Mouse (Mus musculus): ENCODE data around the gene Fyco1.
A peak's percentile ranks its signal among the peaks of the same experiment; 100 is the strongest.
"Not testable (repeated sequence)": the region's sequence is repeated elsewhere in the genome, so short reads cannot be mapped to it uniquely, and the experiment has no call there.

Fyco1 gene

DNA sequence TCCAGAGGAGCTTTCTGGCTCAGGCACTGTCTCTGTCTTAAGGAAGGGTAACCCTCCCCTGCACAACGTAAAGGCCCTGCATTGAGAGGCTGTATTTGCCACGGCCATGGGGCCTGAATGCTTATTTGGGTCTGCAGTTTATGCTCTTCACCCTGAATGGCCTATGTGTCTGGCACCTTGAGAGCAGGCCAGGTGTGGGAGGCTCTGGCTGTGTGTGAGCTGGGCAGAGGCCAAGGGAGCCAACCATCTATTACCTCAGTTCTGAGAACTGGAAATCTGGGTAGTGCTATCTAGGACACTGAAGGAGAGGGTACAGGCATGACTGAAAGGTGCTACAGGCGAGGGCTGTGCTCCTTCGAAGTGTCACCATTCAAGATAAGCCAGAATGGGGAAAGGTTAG is 36.9 kb downstream of the Fyco1 start:
- DNase-seq (ENCODE audit: low read depth), result no peak

DNA sequence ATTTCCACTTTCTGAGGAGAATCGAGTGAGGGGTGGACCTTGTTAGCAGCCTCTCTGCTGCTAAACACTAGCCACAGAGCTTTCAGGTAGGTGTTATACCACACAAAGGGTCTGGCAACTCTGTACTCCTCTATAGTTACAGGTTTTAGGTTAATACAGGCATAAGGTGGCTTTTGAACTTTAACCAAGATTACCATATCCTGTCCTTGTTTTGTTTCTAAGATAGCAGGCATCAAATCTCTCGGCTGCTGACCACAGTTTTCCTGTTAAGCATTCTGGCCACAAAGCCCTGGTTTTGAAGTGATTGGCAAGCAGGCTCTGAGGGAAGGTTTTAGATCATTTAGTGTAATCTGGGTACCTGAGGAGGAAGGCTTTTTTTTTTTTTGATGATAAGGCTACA is 37.4 kb downstream of the Fyco1 start:
- no peak for DNase-seq (ENCODE audit: low read depth)

DNA sequence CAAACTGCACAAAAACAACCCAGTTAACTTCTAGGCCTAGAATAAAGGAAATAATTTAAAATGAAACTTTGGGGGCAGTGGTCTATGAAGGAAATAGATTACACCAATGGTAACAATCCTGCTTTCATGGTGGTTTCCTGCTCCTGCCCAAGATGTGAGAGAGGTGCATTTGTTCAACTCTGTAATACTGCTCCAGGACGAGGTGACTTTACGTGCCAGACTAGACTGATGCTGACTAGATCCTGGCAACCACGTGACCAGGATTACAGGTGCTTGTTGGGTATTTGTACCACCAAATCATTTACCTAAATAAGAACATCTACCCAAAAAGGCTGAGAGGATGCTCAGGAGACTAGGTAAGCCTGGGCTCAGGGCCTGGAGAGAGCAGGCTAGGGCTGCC is 39.9 kb downstream of the Fyco1 start:
- no peak for DNase-seq (ENCODE audit: low read depth)

DNA sequence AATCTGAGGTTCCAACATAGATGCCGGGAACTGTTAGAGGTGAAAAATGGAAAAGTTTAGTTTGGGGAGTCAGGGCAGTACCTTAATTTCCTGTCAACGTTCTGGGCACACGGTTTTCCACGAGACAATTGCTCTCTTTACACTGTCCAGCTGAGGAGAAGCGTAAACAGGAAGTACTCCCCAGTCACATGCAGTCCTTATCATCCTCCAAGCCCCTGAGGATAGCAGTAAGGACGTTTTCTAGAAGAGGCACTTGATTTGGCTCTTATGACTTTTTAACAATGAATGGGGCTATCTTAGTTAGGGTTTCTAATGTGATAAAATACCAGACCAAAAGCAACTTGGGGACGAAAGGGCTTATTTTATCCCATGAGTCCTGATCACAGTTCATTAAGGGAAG is 43.1 kb downstream of the Fyco1 start:
- DNase-seq (ENCODE audit: low read depth), result no peak

DNA sequence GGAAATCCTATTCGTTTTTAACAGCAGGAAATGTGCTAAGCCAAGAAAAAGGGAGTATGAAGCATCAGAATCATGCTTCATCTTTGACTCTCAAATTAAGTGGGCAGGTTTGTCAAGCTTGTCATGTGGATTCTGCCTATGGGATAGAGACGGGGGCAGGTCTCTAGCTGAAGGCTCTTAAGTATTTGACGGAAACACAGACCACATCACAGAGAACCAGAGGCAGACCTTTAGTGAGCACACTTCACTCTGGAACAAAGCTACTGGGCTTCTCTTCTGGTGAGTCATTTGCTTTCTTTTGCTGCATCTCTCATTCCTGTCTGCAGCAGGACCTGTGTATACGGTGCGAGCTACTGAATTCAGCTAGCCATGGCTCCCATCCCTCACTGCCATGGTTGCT is 45.4 kb downstream of the Fyco1 start, which contains the start of gene Cxcr6:
TSS of gene Cxcr6 (plus strand) at position 209 of the 400 bp plus-strand sequence.
- no peak for DNase-seq (ENCODE audit: low read depth)

DNA sequence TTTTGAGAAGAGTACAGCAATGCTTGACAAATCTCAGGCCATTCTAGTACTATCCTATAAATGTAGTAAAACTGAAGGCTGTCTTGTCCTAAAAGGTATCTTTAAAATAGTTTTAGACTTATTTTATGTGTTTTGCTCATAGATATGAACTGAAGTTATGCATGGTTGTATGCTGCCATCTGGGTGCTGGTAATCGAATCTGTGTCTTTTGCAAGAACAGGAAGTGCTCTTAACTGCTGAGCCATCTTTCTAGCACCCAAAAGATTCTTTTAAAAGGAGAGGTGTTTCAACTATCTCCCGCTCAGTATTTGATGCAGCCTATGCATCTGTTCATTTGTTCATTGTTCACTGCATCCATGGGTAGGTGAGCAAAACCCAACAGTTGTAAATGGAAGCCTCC is 46.5 kb downstream of the Fyco1 start:
- no peak for DNase-seq (ENCODE audit: low read depth)

DNA sequence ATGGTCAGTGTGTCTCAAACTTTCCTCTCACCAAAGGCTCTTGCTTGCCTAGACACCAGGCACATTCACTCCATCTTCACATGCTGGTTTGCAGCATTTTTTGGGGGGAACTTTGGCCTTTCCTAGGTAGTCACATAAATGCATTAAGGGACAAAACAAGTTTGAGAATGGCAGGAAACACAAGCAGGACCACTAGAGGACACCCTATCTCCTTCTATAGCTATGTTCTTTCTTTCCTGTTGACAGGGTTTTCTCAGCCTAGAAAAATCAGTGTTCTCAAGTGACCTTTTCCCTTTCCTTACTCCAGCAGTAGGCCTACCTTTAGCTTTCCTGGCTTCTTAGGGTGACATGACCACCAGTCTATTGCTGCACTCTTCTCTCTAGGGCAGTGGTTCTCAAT is 48.8 kb downstream of the Fyco1 start:
- no peak for DNase-seq (ENCODE audit: low read depth)

DNA sequence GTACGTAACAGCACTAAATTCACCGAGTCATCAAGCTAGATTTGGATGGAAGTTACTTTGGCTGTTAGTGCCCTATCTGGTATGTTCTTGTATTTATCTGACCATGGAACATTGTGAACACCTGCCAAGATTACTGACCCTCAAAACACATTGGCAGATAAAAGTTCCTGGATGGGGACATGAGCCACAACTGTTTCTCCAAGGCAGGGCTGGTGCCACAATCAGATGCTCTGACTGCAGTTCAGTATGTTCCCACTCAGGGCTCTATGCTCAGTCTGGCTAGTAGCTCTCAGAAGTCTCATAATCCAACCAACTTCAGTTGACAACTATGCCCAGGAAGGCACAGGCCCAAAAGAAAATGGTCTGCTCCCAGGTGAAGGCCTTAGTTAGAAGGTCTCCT is 49.3 kb downstream of the Fyco1 start:
- DNase-seq (ENCODE audit: low read depth), result no peak

DNA sequence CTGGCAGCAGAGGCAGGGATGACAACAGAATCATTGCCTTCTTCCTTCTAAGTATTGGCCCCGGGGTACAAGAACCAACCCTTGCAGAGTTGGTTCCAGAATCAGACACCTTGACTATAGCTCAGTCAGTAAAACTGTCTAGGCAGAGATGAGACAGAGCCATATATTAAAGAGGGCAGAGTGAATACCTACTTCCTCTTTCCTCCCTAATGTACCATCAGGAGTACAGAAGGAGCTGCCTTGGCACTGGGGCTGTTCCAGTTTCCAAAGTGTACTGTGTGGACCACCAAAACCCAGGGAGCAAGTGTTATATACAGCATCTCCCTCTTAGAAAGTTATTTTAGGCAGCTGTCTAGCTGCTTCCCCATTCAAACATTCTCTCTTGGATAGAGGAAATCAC is 50.2 kb downstream of the Fyco1 start:
- no peak for DNase-seq (ENCODE audit: low read depth)

DNA sequence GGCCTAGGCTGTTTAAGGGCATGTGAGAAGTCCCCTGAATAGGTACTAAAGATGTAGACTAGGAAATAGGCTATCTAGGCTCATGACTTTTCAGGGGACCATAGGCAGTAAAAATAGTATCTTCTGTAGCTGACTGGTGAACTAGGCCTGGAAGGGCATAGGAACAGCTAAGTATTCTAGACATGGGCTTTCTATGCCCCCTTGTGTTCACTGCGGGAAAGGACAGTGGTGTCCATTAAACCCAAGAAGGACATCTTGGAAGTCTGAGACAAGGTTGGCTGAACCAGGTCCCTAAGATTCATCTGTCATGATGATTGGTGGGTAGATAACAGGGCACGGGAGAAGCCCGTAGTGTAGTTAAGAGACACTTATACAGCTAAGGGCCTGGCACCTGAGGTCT is 55.5 kb downstream of the Fyco1 start:
- peak; percentile 26 for DNase-seq (ENCODE audit: low read depth)

DNA sequence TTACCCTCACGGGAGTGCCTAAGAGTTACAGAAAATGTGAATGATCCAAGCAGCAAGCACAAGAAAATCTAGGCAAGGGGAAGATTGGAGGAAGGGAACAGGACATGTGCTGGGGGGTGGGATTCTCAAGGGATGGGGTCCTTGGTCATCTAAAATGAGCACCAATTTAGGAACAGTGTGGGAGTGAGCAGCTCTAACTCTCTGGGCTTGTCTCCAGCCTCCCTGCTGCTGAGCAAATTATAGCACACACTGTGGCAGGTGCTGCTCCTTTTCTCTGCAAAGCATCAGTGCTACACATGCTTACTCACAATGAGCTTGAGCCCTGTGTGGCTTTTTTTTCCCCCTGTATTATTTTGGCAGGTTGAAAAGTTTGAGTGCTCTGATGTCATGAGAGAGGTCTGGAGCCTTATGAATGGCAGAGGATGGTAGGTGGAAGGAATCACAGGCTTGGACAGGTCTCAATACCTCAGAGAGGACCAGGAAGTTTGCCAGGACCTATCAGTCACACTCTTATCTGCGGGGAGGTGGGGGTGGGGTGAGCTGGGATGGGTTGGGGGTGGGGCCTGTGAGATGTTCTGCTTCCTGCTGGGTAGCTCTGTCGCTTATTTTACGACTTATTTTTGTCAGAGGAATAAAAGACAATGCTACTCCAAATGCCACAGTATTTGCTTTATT is 62.7 kb downstream of the Fyco1 start:
- DNase-seq (ENCODE audit: low read depth), result no peak

DNA sequence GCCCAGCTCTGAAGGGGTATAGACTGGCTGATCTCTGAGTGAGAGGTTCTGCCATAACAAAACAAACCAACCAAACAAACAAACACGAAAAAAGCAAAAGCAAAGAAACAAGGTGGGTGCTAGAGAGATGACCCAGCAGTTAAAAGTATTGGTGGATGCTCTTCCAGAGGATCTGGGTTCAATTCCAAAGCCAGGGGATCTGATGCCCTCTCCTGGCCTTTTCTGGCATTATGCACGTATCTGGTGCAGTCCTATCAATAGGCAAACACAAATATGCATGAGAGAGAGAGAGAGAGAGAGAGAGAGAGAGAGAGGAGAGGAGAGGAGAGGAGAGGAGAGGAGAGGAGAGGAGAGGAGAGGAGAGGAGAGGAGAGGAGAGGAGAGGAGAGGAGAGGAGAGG is 78.4 kb downstream of the Fyco1 start:
- not testable (repeated sequence) for DNase-seq (ENCODE audit: low read depth)

DNA sequence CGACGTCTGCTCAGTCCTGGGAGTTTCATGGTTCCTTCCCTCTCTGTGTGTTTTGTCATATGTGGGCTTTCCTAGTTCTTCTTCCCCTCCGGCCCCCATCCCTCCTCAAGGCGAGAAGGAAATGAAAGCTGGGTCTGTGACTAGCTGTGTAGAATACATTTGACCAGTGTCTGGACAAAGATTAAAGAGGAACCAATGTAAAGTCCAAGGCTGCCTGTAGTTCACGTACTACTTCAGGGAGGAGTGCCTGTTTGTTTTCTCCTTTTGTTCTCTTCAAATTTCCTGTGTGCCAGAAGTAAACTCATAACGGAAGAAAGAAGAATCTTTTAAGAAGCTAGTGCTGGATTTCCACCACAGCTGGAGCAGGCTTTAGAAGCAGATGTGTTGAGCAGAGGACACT is 82.2 kb downstream of the Fyco1 start:
- no peak for DNase-seq (ENCODE audit: low read depth)

DNA sequence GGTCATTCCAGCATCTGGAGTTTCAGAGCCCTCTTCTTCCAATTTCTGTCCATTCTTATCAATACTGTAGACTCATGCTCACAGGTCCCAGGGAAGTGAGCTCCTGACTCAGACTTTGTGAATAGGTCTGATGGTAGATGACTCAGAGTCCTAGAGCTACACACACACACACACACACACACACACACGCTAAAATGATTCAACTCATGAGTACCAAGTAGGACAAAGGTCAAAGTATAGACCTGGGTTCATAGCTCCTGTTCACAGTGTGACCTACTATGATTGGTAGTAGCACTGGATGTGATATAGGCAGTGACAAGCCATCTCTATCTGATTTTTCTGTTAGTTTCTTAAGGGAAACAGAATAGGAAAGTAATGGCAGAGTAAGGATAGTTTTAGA is 83.3 kb downstream of the Fyco1 start:
- peak; percentile 24 for DNase-seq (ENCODE audit: low read depth)

DNA sequence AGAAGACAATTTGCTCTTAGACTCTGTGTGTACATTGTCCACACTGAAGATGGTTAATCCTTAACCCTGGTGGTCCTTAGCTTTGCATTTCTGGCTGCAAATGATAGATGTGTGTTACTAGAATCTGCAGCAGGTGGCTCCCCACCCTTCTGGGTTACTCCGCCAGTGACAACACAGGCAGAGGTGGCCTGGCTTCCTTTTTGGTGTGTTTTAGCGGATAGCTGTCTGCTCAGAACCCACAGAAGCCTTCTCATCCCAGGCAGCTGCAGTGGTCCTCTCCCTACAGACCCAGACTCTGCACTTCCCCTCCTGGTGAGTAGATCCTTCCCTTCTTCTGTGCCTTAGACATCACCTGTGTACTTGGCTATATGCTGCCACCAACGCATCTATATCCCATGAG is 84.7 kb downstream of the Fyco1 start:
- no peak for DNase-seq (ENCODE audit: low read depth)

DNA sequence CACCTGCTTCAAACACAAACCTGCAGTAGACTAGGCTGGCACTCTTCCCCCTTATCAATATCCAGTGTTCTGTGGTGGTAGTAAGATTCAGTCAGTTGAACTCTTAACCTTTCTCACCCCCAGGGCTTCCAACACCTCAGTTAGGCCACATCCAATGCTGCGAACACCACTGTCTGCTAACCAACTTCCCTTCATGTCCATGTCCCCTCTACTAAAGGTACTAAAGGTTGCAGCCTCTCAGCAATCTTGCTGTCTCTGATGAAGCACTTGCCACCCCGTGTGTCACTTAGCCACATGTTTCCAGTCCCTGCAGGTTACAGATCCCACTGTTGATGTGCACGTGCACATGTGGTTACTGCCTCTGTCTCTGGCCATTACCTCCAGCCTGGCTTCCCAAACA is 87.9 kb downstream of the Fyco1 start:
- DNase-seq (ENCODE audit: low read depth), result no peak

DNA sequence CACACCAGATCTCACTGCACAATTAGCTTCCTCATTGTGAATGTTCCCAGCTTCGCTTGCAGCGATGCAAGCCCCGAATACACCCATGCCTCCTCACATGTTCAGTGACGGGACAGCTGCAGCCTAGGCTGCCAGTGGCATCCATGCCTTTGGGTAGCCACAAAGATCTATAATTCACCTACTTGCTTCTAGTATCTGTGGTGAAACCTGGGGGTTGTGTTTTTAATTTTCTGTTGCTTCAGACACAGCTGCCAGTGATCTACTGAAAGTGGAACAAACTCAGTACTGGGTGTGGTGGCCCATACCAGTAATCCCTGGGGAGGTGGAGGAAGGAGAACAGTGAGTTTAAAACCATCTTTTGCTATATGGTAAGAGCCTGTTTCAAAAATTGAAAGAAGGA is 88.8 kb downstream of the Fyco1 start:
- DNase-seq (ENCODE audit: low read depth), result no peak

DNA sequence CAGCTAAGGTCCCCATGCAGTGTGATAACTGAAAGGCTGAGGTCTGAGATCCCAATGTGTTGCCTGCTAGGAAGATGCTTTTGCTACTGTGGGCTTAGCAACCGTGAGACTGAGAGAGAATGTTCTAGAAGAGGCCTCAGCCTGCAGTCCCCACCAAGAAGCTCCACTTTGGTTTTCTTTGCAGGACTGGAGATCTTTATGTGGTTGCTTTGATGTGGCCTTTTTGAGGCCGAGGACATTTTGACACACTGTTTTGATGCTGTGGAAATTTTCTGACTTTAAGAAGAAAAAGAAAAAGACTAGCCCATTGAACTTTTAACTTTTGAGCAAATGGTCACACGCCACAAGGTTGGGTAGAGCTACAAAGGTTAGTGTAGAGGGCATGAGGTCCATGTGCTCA is 90.9 kb downstream of the Fyco1 start:
- no peak for DNase-seq (ENCODE audit: low read depth)

DNA sequence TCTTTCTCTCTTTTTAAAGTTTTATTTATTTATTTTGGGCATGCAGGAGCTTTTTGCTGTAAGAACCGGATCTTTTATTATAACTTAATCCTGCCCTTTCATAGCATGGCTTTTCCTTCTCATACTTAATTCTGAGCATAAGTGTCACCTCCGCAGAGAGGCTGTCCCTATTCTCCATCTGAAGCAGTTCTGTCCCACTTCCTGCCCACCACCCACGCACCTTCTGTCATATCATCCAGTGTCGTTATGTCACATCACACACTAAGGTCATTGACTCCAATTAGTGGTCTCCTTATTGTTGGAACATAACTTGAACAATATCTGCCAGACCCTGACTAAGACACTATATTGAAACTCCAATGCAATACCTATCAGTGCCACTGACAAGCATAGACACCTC is 93.1 kb downstream of the Fyco1 start:
- no peak for DNase-seq (ENCODE audit: low read depth)

DNA sequence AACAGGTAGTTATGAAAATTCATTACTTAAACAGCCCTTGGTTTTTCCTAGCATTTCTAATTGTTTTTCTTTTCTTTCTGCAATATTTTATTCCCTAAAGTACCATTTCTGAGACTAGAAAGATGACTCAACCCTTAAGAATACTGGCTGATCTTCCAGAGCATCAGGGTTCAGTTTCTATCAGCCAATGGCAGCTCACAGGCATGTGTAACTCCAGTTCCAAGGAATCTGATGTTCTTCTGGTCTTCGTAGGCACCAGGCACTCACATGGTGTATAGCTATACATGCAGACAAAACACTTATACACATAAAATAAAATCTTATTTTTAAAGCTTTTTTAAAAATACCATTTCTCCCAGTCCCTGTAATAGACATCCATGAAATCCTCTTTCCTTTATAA is 93.5 kb downstream of the Fyco1 start:
- no peak for DNase-seq (ENCODE audit: low read depth)

DNA sequence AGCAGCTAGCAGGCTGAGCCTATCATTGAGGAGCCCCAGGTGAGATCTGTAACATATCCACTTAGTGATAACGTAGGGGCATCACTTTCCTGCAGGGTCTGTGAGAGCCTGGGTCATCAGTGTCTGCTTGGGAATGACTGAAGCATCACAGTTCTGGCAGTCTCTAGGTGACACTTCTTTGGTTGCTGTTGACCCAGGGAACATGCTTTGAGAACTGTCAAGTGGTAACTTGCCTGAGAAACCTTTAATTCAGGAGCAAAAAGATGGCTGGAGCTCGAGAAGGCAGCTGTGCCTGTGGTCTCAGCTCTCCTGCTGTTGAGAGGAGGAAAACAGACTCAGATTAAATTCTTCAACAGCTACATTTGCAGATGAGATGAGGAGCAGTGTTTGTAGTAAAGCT is 94.4 kb downstream of the Fyco1 start:
- no peak for DNase-seq (ENCODE audit: low read depth)

DNA sequence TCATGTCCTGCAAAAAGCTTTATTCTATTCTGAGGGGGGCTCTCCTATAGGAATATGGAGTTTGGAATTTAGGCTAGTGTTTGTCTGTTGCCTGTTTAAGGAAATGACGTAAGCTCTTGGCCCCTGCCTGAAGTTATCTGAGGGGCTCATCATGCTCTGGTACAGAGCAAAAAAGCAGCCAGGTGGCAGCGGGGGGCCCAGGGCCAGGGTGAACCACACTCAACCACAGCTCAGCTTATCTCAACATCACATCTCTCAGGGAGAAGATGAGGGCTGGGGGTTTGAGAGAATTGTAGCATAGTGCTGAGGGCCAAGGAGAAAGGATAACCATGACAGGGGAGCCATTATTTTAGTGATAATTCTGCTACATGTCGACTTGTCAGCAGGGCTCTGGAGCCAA is 94.9 kb downstream of the Fyco1 start:
- DNase-seq (ENCODE audit: low read depth), result no peak

DNA sequence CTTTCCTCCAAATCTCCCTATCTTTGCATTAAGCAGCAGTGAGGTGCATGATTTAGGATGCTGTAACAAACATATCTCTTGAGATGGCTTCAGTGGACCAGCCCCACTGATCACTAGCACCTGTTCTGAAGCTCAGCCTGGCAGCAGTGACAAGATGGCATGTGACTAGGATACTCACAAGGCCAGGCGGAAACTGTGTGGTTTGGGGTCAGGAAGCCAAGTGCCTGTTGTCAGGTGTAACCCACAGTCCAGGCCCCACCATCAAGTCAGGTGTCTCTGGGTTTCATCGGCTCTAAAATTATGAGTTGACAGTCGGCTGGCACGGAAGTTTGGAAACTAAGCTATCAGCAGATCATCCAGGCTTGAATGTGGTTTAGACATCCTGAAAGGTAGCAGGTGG is 97.4 kb downstream of the Fyco1 start:
- DNase-seq (ENCODE audit: low read depth), result no peak

DNA sequence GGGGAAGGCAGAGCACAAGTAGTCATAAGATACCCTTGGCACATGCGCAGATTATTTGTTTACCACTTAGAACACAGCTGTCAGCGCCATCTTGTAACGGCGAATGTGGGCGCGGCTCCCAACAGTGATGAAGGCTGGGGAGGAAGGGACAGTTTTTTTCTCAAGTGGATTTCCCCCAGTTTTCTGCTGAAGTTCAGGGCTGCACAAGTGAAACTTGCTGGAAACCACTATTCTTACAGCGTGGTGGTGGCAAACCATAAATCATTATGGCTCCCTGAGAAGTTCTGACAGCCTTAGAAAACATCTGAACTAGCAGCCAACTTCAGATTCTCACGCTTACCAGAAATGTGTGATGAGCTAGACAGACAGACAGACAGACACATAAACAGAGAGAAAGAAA is 102.0 kb downstream of the Fyco1 start:
- DNase-seq (ENCODE audit: low read depth), result not testable (repeated sequence)

DNA sequence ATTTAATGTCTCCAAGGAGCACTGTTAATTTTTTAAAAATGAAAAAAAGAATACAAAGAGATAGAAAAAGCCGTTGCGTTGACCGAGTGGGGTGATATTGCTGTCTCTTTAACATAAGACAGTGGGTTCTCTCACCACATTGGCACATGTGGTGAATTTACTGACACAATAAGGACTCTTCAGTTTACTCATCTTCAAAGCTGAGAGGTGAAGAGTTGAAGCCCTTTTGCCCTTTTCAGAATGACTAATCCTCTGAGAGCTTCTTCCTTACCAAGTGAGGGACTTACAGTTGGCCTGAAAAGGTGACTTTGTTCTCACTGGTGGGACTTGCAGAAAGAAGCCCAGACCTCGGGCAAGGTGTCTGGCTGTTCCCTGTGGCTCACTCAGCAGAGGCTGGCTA is 110.9 kb downstream of the Fyco1 start:
- no peak for DNase-seq (ENCODE audit: low read depth)
